ENCODE assay signal across 14 mouse cellular contexts in genomic region chr6:83027706-83028105, GRCm38 (mm10). TPM values are rescaled to one million over a fixed set of nuclear protein-coding genes. Genes with fewer than 3 reads are reported as not detected.
DNase-seq lines count a peak whose midpoint lies in the region; ATAC-seq and TF ChIP-seq lines count a peak whose summit lies in the region.
"Had no signal": no experiment of that assay in that cellular context is flagged by ENCODE, and none has a peak within 500 bp of the region (broad histone marks: within the 10 kb centered on the region; RNA-seq: fewer than 3 reads in every experiment).

No protein-coding gene starts in this region.

- peaks cover 25% of the 10 kb centered on the region for H3K79me3 ChIP-seq in C2C12 (ENCODE audit: low read depth)

- 44% methylated on average over 8 of the region's 9 CpGs for WGBS in liver, embryonic 15.5 days (ENCODE audit: insufficient replicate concordance)
- WGBS in limb, embryonic 12.5 days, result 50% methylated on average over 7 of the region's 9 CpGs
- WGBS in midbrain, embryonic 15.5 days, result 72% methylated on average over 7 of the region's 9 CpGs

- no peak overlapping the region for H3K4me3 ChIP-seq in liver, embryonic 15.5 days (replicated peaks)
- H3K4me3 ChIP-seq in C2C12 (ENCODE audit: insufficient read depth, poor library complexity, severe bottlenecking), result no peak overlapping the region
- no peak overlapping the region for H3K4me3 ChIP-seq in limb, embryonic 12.5 days (replicated peaks)
- no peak overlapping the region for H3K4me3 ChIP-seq in midbrain, embryonic 15.5 days
- H3K4me3 ChIP-seq: erythroblast, embryonic 14.5 days; neural tube, embryonic 13.5 days had no signal

- H3ac ChIP-seq in C2C12 (ENCODE audit: control insufficient read depth, insufficient read length, low read depth), result no peak overlapping the region

- 0 out of 2 replicates have a peak overlapping the region, but pooled peaks have one; percentile 52 for H3K27ac ChIP-seq in liver, embryonic 15.5 days (replicated peaks)
- peak overlapping the region; percentile 35; the same call in 1 of the 2 replicates for H3K27ac ChIP-seq in limb, embryonic 12.5 days
- H3K27ac ChIP-seq in midbrain, embryonic 15.5 days, result no peak overlapping the region
- H3K27ac ChIP-seq: neural tube, embryonic 13.5 days had no signal

- in situ Hi-C loops in Patski (cut with MboI; ENCODE audit: low pct_unique_long_range_greater_than_20kb), result no loop called here

- DNase-seq in liver (no peak), Patski (ENCODE audit: low read depth, low spot score) (no peak)
- no peak for DNase-seq in thymus, postnatal 4 days
- DNase-seq: cerebellum, adult 11 months; heart, postnatal 4 days; right cerebral cortex, postnatal 4 days; thymus, postnatal 25 days had no signal

- H3K9me3 ChIP-seq in liver, embryonic 15.5 days (replicated peaks), result no peaks in the 10 kb centered on the region
- H3K9me3 ChIP-seq in limb, embryonic 12.5 days, result no peaks in the 10 kb centered on the region
- H3K9me3 ChIP-seq in midbrain, embryonic 15.5 days, result no peaks in the 10 kb centered on the region
- H3K9me3 ChIP-seq: neural tube, embryonic 13.5 days had no signal

- POLR2A ChIA-PET in Patski (lab: Charles Lee), result no interaction called here

- CTCF ChIA-PET in Patski (lab: Charles Lee), result no interaction called here

- H3K4me1 ChIP-seq in liver, embryonic 15.5 days (replicated peaks), result peaks cover 78% of the 10 kb centered on the region
- peaks cover 30% of the 10 kb centered on the region for H3K4me1 ChIP-seq in limb, embryonic 12.5 days (replicated peaks)
- H3K4me1 ChIP-seq in midbrain, embryonic 15.5 days, result peaks cover 7% of the 10 kb centered on the region

- TF ChIP-seq CTCF in C2C12 (IDR thresholded peaks at IDR 0.05; ENCODE audit: control insufficient read depth, insufficient read depth, insufficient read length) (no peak), Patski (IDR thresholded peaks at IDR 0.05) (no peak)

- H3K27me3 ChIP-seq in liver, embryonic 15.5 days, result 0 out of 2 replicates have a peak, but pooled peaks cover 15% of the 10 kb centered on the region
- H3K27me3 ChIP-seq in C2C12 (ENCODE audit: control insufficient read depth, insufficient read depth, insufficient read length) (no peaks in the 10 kb centered on the region), Patski (no peaks in the 10 kb centered on the region)
- H3K27me3 ChIP-seq in limb, embryonic 12.5 days, result peaks cover 44% of the 10 kb centered on the region
- peaks cover 31% of the 10 kb centered on the region for H3K27me3 ChIP-seq in midbrain, embryonic 15.5 days (replicated peaks)

- no peak for ATAC-seq in liver, embryonic 15.5 days (ENCODE audit: insufficient read depth)
- peak; percentile 33 for ATAC-seq in Patski
- no peak; the same call in 1 of the 2 replicates for ATAC-seq in limb, embryonic 12.5 days (ENCODE audit: insufficient number of reproducible peaks, insufficient read depth, low FRiP score, low TSS enrichment, low read depth)
- no peak for ATAC-seq in midbrain, embryonic 15.5 days (replicated peaks)
- ATAC-seq: inflammation-experienced regulatory T-cells, adult 6 months had no signal

- no peak overlapping the region for H3K4me2 ChIP-seq in liver, embryonic 15.5 days
- H3K4me2 ChIP-seq in limb, embryonic 12.5 days, result no peak overlapping the region
- H3K4me2 ChIP-seq in midbrain, embryonic 15.5 days, result no peak overlapping the region
- H3K4me2 ChIP-seq: neural tube, embryonic 13.5 days had no signal

- peaks cover 35% of the 10 kb centered on the region for H3K79me2 ChIP-seq in C2C12 (ENCODE audit: control insufficient read depth, insufficient read depth)

- no peak overlapping the region for H3K9ac ChIP-seq in liver, embryonic 15.5 days
- H3K9ac ChIP-seq in limb, embryonic 12.5 days (replicated peaks), result peak overlapping the region; percentile 12; the same call in 1 of the 2 replicates
- H3K9ac ChIP-seq in midbrain, embryonic 15.5 days, result no peak overlapping the region
- H3K9ac ChIP-seq: neural tube, embryonic 13.5 days had no signal

- H3K36me3 ChIP-seq in liver, embryonic 15.5 days (replicated peaks), result peaks cover 30% of the 10 kb centered on the region
- peaks cover 35% of the 10 kb centered on the region for H3K36me3 ChIP-seq in C2C12 (ENCODE audit: control insufficient read depth, insufficient read depth)
- peaks cover 8% of the 10 kb centered on the region; the same call in 1 of the 2 replicates for H3K36me3 ChIP-seq in limb, embryonic 12.5 days
- H3K36me3 ChIP-seq in midbrain, embryonic 15.5 days (replicated peaks), result no peaks in the 10 kb centered on the region
- H3K36me3 ChIP-seq: neural tube, embryonic 13.5 days had no signal

TF ChIP-seq in C2C12, 6 proteins besides CTCF, POLR2A, EP300 and RAD21:
- TF ChIP-seq MAX (IDR thresholded peaks at IDR 0.05), result peak; percentile 36
- no peak for TF ChIP-seq FOSL1 (IDR thresholded peaks at IDR 0.05; ENCODE audit: insufficient read depth, low read length, poor library complexity, severe bottlenecking)
- TF ChIP-seq MYOD1 (IDR thresholded peaks at IDR 0.05; ENCODE audit: control insufficient read depth, insufficient read length, low read depth), result peak; percentile 14
TF ChIP-seq in C2C12: peak in this region for 2.

RNA-seq across cellular contexts. Expression of gene Dok1, which starts 5.6 kb away (rescaled TPM):
- polyA plus RNA-seq in liver, embryonic 15.5 days (2015; fragmentation: Nextera tagmentation; extraction: Ambion mirVana), result 19.9 and 21.1 TPM in 2 replicates
- 80.8 TPM for polyA plus RNA-seq in C2C12 (2012; fragmentation: generic; extraction: Trizol)
- polyA plus RNA-seq in Patski (2021), result 17.9 TPM
- 9.9 and 10.0 TPM in 2 replicates for polyA plus RNA-seq in limb, embryonic 12.5 days (2016; fragmentation: Nextera tagmentation; extraction: Ambion mirVana)
- 2.3 TPM in 2 replicates for polyA plus RNA-seq in midbrain, embryonic 15.5 days (2015; fragmentation: Nextera tagmentation; extraction: Ambion mirVana)

RNA-seq across cellular contexts. Expression of gene Loxl3, which starts 6.3 kb away (rescaled TPM):
- 1.7 and 2.1 TPM in 2 replicates for polyA plus RNA-seq in liver, embryonic 15.5 days (2015; fragmentation: Nextera tagmentation; extraction: Ambion mirVana)
- polyA plus RNA-seq in C2C12 (2012; fragmentation: generic; extraction: Trizol) (23.0 TPM), Patski (2021) (2.5 TPM)
- polyA plus RNA-seq in limb, embryonic 12.5 days (2016; fragmentation: Nextera tagmentation; extraction: Ambion mirVana), result 15.7 and 19.4 TPM in 2 replicates
- 6.8 and 7.6 TPM in 2 replicates for polyA plus RNA-seq in midbrain, embryonic 15.5 days (2015; fragmentation: Nextera tagmentation; extraction: Ambion mirVana)
- polyA plus RNA-seq: inflammation-experienced regulatory T-cells, adult 6 months had no signal

RNA-seq across cellular contexts. Expression of gene Aup1, which starts 26.6 kb away (rescaled TPM):
- polyA plus RNA-seq in liver, embryonic 15.5 days (2015; fragmentation: Nextera tagmentation; extraction: Ambion mirVana), result 189 and 201 TPM in 2 replicates
- polyA plus RNA-seq in C2C12 (2012; fragmentation: generic; extraction: Trizol) (166 TPM), Patski (2021) (160 TPM)
- 158 and 159 TPM in 2 replicates for polyA plus RNA-seq in limb, embryonic 12.5 days (2016; fragmentation: Nextera tagmentation; extraction: Ambion mirVana)
- 182 and 198 TPM in 2 replicates for polyA plus RNA-seq in midbrain, embryonic 15.5 days (2015; fragmentation: Nextera tagmentation; extraction: Ambion mirVana)

RNA-seq across cellular contexts. Expression of gene Htra2, which starts 27.4 kb away (rescaled TPM):
- polyA plus RNA-seq in liver, embryonic 15.5 days (2015; fragmentation: Nextera tagmentation; extraction: Ambion mirVana), result 87.9 and 93.6 TPM in 2 replicates
- polyA plus RNA-seq in C2C12 (2012; fragmentation: generic; extraction: Trizol) (119 TPM), Patski (2021) (63.1 TPM)
- 68.7 and 75.5 TPM in 2 replicates for polyA plus RNA-seq in limb, embryonic 12.5 days (2016; fragmentation: Nextera tagmentation; extraction: Ambion mirVana)
- polyA plus RNA-seq in midbrain, embryonic 15.5 days (2015; fragmentation: Nextera tagmentation; extraction: Ambion mirVana), result 79.0 and 81.2 TPM in 2 replicates

RNA-seq across cellular contexts. Expression of gene Dqx1, which starts 29.9 kb away (rescaled TPM):
- 6.8 and 7.8 TPM in 2 replicates for polyA plus RNA-seq in liver, embryonic 15.5 days (2015; fragmentation: Nextera tagmentation; extraction: Ambion mirVana)
- polyA plus RNA-seq in C2C12 (2012; fragmentation: generic; extraction: Trizol) (0.15 TPM), Patski (2021) (0.51 TPM)
- polyA plus RNA-seq in limb, embryonic 12.5 days (2016; fragmentation: Nextera tagmentation; extraction: Ambion mirVana), result 0.68 and 1.1 TPM in 2 replicates
- polyA plus RNA-seq in midbrain, embryonic 15.5 days (2015; fragmentation: Nextera tagmentation; extraction: Ambion mirVana), result 0.51 and 0.75 TPM in 2 replicates
